Mouse (Mus musculus) E14TG2a.4 (cell line): ENCODE results near the gene Slc23a3.

Source experiments
- H3K27me3 ChIP-seq: 2 replicates; pipeline ENCODE4 v1.6.1; 2014; ENCODE audit warnings: low read length, control low read depth; ENCODE audit not compliant: insufficient read depth
- H3K36me3 ChIP-seq: 2 replicates; pipeline ENCODE4 v1.6.1; 2014; ENCODE audit warnings: low read length, control low read depth; ENCODE audit not compliant: insufficient read depth
- H3K4me1 ChIP-seq: replicated peaks from 2 replicates; pipeline ENCODE4 v1.6.1; 2014; ENCODE audit warnings: low read depth, low read length, control low read depth
- H3K4me3 ChIP-seq: replicated peaks from 2 replicates; pipeline ENCODE4 v1.5.1; 2014; ENCODE audit warnings: mild to moderate bottlenecking, low read length
- H3K9me3 ChIP-seq: 2 replicates; pipeline ENCODE4 v1.6.1; 2014; ENCODE audit warnings: low read length, control low read depth
- CTCF ChIP-seq: conservative IDR thresholded peaks from 2 replicates; pipeline ENCODE4 v1.5.1; 2014; ENCODE audit warnings: low read length
- NANOG ChIP-seq: IDR thresholded peaks from 2 replicates; pipeline ENCODE4 v1.6.1; 2014; ENCODE audit warnings: borderline replicate concordance, low read length, mixed read lengths
- POU5F1 ChIP-seq: IDR thresholded peaks from 2 replicates; pipeline ENCODE4 v1.6.1; 2014; ENCODE audit warnings: low read length, borderline replicate concordance

Slc23a3 gene

DNA sequence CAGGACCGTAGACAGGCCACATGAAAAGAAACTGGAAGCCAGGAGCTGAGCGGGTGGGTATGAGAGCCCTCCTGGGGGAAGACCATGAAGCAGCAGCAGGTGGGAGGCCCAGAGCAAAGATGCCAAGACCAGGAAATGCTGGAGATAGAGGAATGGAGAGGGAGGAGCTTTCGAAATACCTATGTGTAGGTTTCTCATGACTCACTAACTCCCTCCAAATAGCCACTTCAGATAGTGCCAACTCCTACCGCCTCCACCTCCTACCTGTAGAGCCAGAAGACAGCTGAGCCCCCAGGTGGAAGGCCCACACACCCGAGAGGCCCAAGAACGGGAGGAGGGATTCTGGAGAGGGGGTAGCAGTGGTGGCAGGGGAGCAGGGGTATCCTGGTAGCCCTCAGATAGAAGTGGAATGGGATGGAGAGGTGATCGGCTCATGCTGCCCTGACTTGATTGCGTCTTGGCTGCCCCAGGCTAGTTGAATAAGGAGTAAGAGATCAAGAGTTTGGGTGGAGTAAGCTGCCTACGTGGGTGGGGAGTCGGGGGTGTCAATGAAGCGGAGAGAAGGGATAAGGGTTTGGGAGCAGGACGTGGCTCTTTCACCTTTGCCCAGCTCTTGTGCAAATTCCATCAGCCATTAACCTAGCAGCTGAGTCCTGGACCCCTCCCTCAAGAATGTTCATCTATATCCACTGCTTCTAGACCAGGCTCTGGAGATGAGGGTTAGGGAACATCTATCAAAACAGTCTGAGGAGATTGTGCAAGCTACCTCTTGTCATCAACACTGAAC is at the start of gene Slc23a3:
Gene Slc23a3, minus strand, starts transcription at position 470 of the 787 bp plus-strand sequence.
- TF ChIP-seq POU5F1 = no peak
- TF ChIP-seq CTCF = no peak
- no peak for TF ChIP-seq NANOG
- peaks cover 7% of the 10 kb centered on the region for H3K4me1 ChIP-seq
- H3K4me3 ChIP-seq = no peak within 1 kb of the TSS
- peaks cover 38% of the 10 kb centered on the region for H3K27me3 ChIP-seq
- peaks cover 20% of the 10 kb centered on the region for H3K36me3 ChIP-seq
- no peaks in the 10 kb centered on the region for H3K9me3 ChIP-seq

DNA sequence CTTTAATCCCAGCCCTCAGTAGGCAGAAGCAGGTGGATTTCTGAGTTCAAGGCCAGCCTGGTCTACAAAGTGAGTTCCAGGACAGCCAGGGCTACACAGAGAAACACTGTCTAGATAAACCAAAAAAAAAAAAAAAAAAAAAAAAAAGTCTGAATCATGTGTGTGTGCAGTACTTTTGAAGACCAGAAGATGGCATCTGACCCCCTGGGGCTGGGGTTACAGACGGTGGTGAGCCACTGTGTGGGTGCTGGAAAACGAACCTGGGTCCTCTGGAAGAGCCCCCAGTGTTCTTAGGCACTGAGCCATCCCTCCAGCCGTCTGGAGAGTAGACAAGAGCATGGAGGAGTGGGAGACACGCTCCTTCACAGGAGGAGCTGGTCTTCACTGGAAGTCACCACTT is 48.5 kb upstream of the Slc23a3 start:
- Histone ChIP-seq H3K4me1 (peaks cover 59% of the 10 kb centered on the region), H3K9me3 (no peaks in the 10 kb centered on the region), H3K36me3 (peaks cover 64% of the 10 kb centered on the region), H3K4me3 (no peak overlapping the region), H3K27me3 (no peaks in the 10 kb centered on the region)
- TF ChIP-seq POU5F1 (no peak), NANOG (no peak), CTCF (peak; percentile 27; the same call in 1 of the 2 replicates)

GRCm38 (mm10) chr1:75181377-75181870 is 47.7 kb upstream of the Slc23a3 start:
- Histone ChIP-seq H3K4me1 (peaks cover 54% of the 10 kb centered on the region), H3K9me3 (no peaks in the 10 kb centered on the region), H3K4me3 (no peak overlapping the region), H3K36me3 (peaks cover 67% of the 10 kb centered on the region), H3K27me3 (no peaks in the 10 kb centered on the region)
- TF ChIP-seq CTCF (no peak), POU5F1 (no peak), NANOG (no peak)

DNA sequence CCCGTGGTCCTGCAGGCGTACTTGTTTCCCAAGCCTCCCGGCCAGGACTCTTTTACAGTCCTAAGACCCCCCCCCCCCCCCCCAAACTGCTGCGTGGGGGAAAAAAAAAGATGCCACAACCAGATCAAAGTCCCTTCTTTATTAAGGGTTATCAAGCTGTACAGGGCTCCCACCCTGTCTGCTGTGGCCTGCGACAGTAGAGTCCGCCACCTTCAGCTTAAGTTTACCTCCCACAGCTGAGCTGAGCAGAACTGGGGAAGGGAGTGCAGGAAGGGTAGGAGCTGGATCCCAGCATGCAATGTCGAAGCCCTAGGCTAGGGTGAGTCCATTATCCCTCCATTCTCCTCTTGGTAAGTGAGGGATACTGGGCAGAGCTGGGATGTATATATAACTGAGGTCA is 47.1 kb upstream of the Slc23a3 start:
- peaks cover 67% of the 10 kb centered on the region for H3K36me3 ChIP-seq
- peaks cover 47% of the 10 kb centered on the region for H3K4me1 ChIP-seq
- no peak overlapping the region for H3K4me3 ChIP-seq
- TF ChIP-seq CTCF (no peak), POU5F1 (no peak), NANOG (no peak)
- H3K27me3 ChIP-seq = no peaks in the 10 kb centered on the region
- H3K9me3 ChIP-seq = no peaks in the 10 kb centered on the region

GRCm38 (mm10) chr1:75180105-75180590 is 46.5 kb upstream of the Slc23a3 start, which contains the start of gene Abcb6:
Abcb6 (minus strand) TSS chr1:75180392.
- TF ChIP-seq CTCF (no peak; the same call in 1 of the 2 replicates), NANOG (no peak), POU5F1 (no peak)
- Histone ChIP-seq H3K4me3 (peak within 1 kb of the TSS; percentile 90), H3K9me3 (no peaks in the 10 kb centered on the region), H3K4me1 (peaks cover 41% of the 10 kb centered on the region), H3K36me3 (peaks cover 67% of the 10 kb centered on the region), H3K27me3 (no peaks in the 10 kb centered on the region)

- TF ChIP-seq NANOG (no peak), CTCF (no peak), POU5F1 (no peak)
- peaks cover 66% of the 10 kb centered on the region for H3K36me3 ChIP-seq
Measured at GRCm38 (mm10) chr1:75179334-75180104, 45.8 kb upstream of the Slc23a3 start.

DNA sequence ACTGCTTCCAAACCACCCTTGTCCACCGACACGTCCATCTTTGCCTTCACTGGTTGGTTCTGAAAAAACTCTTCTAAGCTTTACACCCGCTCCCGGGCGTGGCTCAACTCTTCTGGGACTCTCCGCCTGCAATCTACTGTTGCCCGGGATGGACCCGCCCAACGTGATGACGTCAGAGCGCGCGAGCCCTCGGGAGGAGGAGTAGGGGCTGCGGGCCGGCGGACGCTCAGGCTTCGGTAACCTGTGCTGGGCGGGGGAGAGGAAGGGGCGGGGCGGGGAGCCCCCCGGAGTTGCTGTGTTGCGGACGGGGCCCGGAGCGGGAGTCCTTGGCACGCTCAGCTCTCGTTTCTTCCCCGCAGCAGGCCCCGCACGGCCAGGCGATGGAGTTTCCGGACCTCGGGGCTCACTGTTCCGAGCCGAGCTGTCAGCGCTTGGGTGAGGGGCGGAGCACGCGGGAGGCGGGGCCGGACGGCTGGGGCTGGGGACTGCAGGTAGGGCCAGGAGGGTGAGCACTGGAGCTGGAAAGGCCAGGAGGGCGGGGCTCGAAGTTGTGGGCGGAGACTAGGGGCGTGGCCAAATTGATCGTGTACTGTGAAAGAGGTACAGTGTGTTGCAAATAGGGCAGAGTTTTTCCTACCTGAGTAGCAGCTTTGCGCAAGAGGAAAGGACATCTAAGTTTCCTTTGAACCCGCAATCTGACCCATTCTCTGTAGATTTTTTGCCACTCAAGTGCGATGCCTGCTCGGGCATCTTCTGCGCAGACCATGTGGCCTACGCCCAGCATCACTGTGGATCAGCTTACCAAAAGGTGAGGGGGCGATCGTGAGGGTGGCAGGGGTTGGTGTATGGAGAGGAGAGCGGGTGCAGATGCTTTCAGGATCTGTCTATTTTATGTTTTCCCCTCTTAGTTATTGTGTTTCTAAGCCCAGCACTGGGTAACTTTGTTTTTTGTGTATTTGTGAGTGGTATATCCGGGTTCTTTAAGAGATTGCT is 35.1 kb upstream of the Slc23a3 start, which contains the start of gene Zfand2b:
Gene Zfand2b, plus strand, starts transcription at position 175 of the 993 bp plus-strand sequence.
- Histone ChIP-seq H3K9me3 (no peaks in the 10 kb centered on the region), H3K27me3 (no peaks in the 10 kb centered on the region), H3K4me1 (peaks cover 19% of the 10 kb centered on the region), H3K36me3 (peaks cover 42% of the 10 kb centered on the region), H3K4me3 (peak within 1 kb of the TSS; percentile 90)
- no peak for TF ChIP-seq POU5F1

More at GRCm38 (mm10) chr1:75179334-75180104, 45.8 kb upstream of the Slc23a3 start:
- Histone ChIP-seq H3K9me3 (no peaks in the 10 kb centered on the region), H3K4me3 (peak overlapping the region; percentile 90), H3K4me1 (peaks cover 36% of the 10 kb centered on the region), H3K27me3 (no peaks in the 10 kb centered on the region)
